Mouse (Mus musculus): ENCODE measurements around the gene Chd2. TPM values are rescaled to one million over a fixed set of nuclear protein-coding genes. Genes with fewer than 3 reads are reported as not detected.

The Chd2 gene
- total RNA-seq, 1 experiment from 2014 or later: 492 TPM

DNA sequence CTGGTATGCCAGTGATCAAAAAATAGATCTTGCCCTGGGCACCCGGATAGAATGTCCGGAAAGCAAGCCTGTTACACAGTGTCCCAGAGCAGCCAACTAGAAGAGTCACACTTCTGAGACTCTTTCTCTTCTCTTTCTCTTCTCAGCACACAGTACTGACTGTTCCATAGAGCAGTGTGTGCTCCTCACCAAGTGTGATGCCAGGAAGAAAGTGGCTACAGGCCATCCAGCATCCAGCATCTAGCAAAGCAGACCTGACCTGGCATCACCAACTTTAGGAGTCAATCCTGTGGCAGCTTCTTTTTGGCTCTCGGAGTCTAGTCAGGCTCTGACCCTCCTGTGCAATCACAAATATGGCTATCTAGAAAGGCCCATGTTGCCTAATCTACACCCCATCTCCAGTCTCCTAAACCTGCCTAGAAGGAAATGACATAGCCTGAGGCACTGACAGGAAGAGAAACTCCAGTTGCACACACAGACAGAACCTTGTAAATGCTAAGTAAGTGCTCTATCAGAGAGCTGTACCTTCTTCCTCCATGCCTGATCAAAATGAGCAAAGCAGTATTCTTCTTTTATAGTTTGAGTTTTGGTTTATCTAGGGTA lies 27.3 kb upstream of the Chd2 start:
- no peak for ATAC-seq (ENCODE audit: extremely low read depth, insufficient number of reproducible peaks, low FRiP score, poor library complexity, severe bottlenecking)

DNA sequence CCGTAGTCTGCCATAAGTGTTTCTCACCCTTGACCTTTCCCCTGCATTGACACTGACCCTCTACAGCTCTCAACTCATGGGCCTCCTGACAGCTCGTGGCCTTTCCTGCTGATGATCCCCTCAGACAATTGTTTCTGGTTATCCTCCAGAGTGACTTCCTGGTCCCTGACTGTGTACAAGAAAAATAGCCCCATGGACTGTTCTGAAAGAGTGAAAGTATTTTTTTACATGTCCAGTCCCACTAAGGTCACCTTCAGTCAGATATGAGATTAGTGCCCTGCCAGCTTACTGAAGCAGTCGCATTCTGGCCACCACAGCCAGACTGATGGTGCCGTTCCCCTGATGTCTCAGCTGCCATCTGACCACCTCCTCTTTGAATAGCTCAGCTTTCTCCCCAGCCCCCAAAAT lies 26.1 kb upstream of the Chd2 start:
- no peak for ATAC-seq (ENCODE audit: extremely low read depth, insufficient number of reproducible peaks, low FRiP score, poor library complexity, severe bottlenecking)

DNA sequence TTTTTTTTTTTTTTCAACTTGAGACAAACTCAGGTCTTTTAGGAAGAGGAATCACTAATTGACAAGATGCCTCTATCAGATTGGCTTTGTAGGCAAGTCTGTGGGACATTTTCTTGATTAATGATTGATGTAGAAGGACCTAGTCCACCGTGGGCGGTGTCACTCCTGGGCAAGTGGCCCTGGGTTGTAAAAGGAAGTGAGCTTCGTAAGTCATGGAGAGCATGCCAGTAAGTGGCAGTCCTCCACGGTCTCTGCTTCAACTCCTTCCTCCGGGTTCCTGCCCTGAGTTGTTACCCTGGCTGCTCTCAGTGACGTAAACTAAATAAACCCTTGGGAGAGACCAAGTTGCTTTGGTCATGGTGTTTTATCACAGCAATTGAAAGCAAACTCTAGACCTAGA lies 22.5 kb upstream of the Chd2 start:
- no peak for ATAC-seq (ENCODE audit: extremely low read depth, insufficient number of reproducible peaks, low FRiP score, poor library complexity, severe bottlenecking)

DNA sequence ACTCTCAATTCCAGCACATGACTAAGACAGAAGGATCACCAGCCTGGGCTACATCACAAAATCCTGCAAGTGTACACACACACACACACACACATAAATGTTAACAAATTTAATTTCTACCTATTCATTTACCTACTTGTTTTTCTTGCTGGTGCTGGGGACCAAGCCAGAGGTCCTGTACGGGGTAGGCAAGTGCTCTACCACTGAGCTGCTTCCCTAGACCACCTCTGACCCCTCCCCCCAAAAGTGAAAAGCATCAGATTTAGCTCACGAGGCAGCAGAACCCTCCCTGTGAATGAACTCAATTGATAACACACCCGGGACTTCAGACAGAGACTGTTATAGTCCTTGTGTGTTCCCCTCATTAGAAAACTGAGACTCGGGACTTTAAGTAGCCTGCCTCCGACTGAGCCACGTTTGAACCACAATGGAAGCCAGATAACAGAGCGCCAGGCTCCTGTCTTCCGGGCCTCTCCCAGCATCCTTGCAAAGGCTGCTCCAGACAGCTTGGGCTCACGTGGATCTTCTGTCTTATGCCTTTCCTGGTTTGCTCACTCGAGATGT lies 19.9 kb upstream of the Chd2 start:
- no peak for ATAC-seq (ENCODE audit: extremely low read depth, insufficient number of reproducible peaks, low FRiP score, poor library complexity, severe bottlenecking)

DNA sequence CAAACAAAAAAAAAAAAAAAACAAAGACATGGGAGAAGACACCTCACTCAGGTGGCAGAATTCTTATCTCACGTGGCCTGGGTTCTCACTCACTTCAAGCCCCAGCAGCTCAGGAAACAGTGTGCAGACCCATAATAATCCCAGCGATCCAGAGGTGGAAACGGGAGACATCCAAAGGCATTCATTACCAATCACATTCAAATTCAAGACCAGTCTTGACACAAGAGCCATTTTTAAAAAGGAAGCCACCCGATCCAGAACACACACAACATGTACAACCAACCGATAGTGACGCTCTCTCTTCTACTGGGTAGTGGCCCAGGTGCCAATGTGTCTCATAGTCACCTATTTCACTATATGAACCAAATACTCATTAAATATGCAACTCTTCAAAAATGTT lies 19.2 kb upstream of the Chd2 start:
- ATAC-seq (ENCODE audit: extremely low read depth, insufficient number of reproducible peaks, low FRiP score, poor library complexity, severe bottlenecking): no peak

DNA sequence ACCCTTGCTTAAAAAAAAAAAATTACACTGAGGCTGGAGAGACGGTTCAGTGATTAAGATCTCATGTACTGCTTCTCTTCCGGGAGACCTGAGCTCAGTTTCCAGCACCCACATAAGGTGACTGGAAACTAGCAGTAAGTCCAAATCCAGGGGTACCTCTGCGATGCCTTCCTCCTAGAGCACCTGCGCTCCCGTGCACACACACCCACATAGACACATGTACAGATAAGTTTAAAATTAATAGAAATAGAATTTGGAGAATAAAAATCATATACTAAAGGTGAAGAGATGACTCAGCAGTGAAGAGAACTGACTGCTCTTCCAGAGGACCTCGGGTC lies 18.2 kb upstream of the Chd2 start:
- ATAC-seq (ENCODE audit: extremely low read depth, insufficient number of reproducible peaks, low FRiP score, poor library complexity, severe bottlenecking): no peak

DNA sequence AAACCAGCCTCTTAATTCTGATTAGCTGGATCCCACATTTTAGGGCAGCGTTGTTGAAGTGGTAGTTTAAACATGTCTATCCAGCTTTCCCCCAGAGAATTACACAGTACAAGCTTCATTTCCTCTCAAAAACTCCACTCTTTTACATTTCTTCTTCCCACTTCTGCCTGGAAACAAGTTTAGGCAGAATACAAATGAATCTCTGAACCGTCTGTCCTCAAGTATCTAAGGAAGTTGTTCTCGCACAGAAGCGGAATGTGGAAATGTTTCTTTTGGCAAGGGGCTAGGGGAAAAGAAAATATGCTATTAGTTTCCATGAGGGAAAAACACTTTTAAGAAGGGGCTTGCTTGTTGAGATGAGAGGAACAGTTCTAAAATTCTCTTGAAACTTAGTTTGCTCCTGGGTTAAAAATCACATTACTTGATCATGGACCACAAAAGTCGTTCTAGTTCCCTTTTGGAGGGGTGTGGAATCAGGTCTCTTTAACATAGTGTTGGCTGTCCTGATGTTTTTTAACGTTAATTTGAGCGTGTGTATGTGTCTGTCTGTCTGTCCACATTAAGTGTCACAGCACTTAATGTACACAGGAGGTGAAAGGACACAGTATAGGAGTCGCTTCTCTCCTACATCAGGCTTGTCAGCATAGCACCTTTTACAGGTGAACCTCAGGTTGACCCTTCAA lies 17.7 kb upstream of the Chd2 start:
- ATAC-seq (ENCODE audit: extremely low read depth, insufficient number of reproducible peaks, low FRiP score, poor library complexity, severe bottlenecking): no peak

DNA sequence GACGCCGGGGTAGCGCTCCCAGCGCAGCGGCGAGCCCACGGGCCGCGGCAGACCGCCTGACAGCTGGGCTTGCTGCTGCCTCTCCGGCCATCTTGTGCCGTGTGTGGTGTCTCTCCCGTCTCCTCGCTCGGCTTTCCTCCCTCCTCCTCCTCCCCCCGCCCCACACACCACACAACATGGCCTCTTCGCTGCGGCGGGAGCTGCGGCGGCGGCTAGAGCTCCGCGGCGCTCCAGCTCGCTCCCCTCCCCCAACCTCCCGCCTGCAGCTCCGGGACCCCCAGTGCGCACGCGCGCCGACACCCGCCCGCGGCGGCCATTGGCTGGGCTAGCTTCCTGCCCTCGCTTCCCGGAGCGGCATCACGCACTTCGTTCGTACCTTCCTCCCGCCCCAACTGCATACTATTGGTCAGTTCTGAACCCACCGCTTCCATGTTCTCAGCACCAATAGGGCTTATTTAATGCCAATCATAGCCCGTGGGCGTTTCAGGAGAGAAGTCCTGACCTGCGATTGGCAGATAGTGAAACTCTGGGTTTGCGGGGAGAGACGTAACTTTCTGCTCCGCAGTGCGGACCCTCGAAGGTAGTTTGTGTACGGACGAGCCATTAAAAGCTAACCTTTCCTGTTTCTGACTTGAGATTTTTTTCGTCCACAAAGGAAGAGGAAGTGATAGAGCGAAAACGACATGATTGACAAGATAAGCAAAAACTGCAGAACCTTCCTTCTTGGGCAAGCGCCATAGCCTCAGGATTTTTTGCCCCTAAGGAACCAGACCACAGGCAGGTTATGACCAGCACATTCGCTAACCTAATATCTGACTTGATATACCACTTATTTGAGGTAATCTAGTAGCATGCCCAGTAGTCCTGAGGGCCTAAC lies 16.9 kb upstream of the Chd2 start:
- ATAC-seq (ENCODE audit: extremely low read depth, insufficient number of reproducible peaks, low FRiP score, poor library complexity, severe bottlenecking): peak; percentile 94

DNA sequence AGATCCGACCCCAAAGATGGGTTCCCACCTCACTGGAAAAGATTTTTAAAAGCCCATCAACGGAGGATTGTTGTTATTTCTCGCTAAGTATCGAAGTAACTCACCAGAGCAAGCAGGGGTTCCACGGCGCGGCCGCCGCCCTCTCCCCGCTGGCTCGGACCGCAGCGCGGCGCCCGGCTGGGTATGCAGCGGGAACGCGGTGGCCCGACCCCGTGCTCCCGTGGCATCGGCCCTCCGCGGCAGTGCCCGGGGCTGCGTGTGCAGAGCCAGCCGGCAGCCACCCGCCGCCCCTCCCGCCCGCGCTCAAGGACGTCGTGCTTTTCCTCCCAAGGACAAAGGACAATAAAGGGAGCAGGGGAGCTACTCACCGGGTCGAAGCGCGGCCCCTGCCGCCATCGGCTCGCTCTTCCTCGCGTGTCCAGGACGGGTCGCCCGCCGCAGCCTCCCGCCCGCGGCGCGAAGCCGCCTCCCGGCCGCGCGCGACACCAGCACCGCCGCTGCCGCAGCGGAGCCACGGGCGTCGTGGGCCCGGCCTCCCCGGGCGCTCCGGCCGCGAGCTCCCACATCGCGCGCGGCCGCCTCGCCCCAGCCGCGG lies 16.1 kb upstream of the Chd2 start:
- no peak for ATAC-seq (ENCODE audit: extremely low read depth, insufficient number of reproducible peaks, low FRiP score, poor library complexity, severe bottlenecking)

DNA sequence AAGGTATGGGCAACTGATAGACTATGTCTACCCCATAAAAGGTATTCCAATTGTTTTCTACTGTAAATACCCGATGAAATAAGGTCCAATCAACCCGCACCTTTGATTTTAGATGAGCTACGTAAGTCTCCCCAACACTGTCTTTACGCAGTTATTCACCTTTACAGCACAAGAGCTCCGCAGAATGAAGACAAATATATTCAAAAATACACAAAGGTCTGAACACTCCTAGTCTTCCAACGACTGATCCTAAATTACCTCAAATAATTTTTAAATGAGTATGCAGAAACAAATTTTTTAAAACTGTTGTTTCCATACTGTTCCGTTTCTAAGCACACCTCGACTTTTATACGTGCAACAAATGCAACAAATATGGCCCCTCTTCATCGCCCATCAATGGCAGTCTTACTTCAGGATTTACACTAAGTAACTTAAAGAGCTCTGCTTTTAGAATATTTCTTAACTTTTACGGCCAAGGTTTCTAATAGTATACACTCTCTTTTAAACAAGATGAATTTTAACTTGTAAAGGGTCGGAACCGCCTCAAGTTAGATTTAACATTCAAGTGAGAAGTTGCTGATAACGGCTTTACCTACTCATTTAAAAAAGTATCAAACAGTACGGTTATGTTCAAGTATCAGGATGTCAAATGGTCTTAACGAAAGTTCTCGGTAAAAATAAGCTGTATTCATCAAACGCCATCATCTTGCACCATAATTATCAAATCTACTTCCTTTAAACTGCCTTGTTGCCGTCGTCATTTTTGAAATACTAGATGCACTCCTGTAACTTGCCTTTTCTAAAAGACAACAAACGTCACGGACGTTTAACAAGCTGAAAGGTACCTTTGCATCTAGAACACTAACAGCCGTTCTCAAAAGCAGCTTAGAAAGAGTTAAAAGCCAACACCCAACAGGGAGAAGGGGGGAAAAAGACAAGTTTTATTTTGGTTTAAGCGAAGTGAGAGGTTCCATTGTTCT lies 15.3 kb upstream of the Chd2 start:
- ATAC-seq (ENCODE audit: extremely low read depth, insufficient number of reproducible peaks, low FRiP score, poor library complexity, severe bottlenecking): no peak

DNA sequence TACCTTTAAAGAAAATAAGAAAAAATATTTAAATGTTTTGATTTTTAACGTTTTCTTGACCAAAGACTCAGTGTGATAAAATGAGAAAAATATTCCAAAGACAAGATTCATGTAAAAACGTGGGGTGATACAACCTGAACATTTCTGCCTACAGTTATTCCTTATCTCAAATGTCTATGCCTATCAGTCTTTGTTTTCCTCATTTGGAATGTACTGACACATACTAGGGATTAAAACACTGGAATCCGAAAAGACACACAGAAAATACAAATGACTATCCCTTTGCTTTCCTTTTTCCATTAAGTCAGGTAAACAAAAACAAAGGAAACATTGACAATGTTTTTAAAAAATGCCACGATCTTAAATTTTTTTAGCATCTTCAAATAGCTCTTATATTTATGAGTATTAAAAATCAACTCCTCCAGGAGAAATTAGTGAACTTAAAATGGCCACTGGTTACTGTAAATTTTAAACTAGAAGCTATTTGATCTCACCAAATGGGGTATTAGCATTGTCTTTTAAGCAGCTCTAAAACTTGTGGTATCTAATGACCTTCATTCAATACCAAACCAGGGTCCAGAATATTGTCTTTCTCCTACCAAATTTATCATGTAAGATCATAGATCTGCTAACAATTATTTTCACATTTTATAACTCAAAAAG lies 14.4 kb upstream of the Chd2 start:
- ATAC-seq (ENCODE audit: extremely low read depth, insufficient number of reproducible peaks, low FRiP score, poor library complexity, severe bottlenecking): no peak

DNA sequence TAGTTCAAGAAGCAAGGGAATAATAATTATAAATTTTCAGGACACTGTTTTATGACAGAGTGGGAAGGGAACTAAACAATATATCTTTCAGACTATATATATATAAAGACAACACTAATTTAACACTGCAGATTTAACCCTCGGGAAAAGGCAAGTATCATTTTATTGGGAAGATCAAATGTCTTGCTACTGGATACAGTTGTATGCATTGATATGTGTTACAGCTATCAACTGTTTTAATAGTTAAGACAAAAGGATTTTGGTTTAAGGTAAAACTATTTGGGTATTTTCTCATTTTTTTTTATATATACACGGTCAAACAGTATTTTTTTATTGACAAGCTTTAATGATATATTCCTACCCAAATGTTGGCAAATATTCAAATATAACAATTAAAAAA lies 13.2 kb upstream of the Chd2 start:
- ATAC-seq (ENCODE audit: extremely low read depth, insufficient number of reproducible peaks, low FRiP score, poor library complexity, severe bottlenecking): no peak

DNA sequence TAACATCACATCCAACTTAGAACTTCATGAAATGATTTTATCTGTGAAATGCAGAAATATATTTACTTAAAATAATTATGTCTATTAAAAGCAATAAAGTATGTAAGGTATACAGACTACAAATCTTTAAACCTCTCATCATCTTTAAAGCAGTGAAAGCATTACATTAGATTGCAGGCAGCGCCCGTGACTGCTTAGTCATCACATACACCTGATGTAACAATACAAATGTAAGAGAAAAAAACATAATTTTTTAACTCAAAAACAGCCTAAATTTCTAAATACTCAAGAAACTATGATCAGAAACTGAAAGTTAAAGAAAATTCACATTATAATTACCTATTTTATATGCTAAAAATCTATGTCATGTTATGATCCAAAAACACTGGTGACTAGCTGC lies 11.5 kb upstream of the Chd2 start:
- ATAC-seq (ENCODE audit: extremely low read depth, insufficient number of reproducible peaks, low FRiP score, poor library complexity, severe bottlenecking): no peak

DNA sequence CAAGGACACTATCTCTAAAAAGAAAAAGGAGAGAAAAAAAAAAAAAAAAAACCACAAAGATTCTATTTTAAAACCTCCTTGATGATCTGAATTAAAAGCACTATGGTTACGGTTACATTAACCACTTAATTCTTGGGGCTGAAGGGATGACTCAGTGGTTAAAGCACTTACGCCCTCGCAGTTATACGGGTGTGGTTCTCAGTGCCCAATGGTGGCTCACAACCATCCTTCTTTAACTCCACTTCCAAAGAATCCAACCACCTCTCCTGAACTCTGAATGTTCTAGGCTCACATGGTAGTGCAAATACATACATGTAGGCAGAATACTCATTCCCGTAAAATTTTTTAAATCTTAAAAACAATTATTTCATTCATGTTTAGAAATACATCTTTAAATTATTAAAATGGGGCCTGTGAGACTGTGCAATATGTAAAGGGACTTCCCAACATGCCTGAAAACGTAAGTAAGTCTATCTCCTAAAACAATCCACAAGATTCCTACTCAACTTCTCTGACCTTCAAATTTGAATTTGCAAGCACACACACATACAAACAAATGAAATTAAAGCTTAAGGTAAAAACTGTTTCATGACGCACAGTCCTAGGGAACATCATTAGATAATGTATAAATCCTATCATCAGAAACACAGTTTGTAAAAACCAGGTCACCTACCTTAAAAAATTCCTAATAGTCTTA lies 10.6 kb upstream of the Chd2 start:
- ATAC-seq (ENCODE audit: extremely low read depth, insufficient number of reproducible peaks, low FRiP score, poor library complexity, severe bottlenecking): peak; percentile 23; the same call in 1 of the 2 replicates

DNA sequence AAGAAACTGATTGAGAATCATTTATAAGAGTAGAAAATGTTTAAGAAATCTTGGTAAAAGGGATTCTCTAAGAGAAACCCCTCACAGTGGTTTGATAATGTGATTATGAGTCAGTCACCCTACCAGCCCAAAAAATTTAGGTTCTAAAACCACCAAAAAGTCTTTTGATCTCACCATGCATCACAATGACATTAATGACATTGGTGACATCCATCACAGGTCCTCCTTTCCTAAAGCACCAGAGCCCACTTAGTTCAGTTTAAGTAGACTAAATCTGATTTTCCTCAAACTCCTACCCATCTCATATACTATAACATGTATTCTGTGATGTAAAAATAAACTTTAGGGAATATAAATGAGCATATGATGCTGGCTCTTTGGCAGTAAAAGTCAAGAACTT lies 9.7 kb upstream of the Chd2 start:
- ATAC-seq (ENCODE audit: extremely low read depth, insufficient number of reproducible peaks, low FRiP score, poor library complexity, severe bottlenecking): no peak

DNA sequence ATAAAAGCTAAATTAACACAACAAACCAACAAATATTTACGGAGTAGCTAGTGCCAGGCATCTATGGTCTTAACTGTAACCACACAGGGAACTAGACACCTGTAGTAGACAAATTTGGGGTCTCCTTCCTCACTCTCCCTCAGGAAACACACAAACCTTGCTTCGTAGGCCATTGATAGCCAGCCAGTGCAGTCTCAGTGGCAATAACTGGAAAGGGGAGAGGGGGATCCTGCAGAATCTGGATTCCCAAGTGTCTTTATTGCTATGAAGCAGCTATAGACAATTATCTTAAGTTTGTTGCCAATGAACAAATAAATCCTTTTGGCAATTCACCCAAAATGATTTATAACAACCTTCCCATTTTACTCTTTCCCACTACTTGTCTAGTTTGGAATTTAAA lies 6.4 kb upstream of the Chd2 start:
- ATAC-seq (ENCODE audit: extremely low read depth, insufficient number of reproducible peaks, low FRiP score, poor library complexity, severe bottlenecking): no peak
